Mouse (Mus musculus): Measurements from ENCODE around the gene Atp8b5.

GRCm38 (mm10) chr4:43395147-43395546, 128.2 kb downstream of the Atp8b5 start:
- TF ChIP-seq POLR2A (IDR thresholded peaks at IDR 0.05; ENCODE audit: extremely low read depth, insufficient read depth, low read length) (no peak), CTCF (IDR thresholded peaks at IDR 0.05; ENCODE audit: extremely low read depth, insufficient read depth, low read length) (no peak)

Data from cortical plate, adult 2 months (tissue).